Mouse (Mus musculus): ENCODE measurements around the gene Crip2. TPM values are rescaled to one million over a fixed set of nuclear protein-coding genes. Genes with fewer than 3 reads are reported as not detected.
A peak's percentile ranks its signal among the peaks of the same experiment; 100 is the strongest.

Gene Crip2
- polyA plus RNA-seq, 1 experiment: 1,334 TPM

DNA sequence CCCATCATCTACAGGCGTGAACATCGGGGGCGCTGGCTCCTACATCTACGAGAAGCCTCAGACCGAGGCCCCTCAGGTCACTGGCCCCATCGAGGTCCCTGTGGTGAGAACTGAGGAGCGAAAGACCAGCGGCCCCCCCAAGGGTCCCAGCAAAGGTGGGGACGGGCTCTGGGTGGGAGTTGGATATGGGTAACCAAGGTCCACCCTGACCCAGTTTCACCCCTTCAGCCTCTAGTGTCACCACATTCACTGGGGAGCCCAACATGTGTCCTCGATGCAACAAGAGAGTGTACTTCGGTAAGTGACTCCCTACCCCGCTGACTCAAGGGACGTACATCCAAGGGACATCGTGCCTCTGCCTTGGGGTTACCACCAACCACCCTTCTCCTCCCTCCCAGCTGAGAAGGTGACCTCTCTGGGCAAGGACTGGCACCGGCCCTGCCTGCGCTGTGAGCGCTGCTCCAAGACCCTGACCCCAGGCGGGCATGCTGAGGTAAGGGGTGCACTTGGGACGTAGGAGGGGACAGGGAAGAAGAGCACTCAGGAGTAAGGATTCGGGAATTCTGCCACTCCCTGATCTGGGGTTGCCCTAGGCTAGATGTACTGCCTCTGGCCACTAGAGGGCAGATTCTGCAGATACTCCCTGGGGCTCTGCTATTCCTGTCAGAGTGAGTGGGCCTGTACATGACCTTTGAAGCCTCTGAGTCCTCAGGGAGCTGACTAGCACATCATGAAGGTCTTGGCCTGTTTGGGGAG is 4.1 kb downstream of the Crip2 start:
- peaks cover 50% of the 10 kb centered on the region for H3K4me1 ChIP-seq (ENCODE audit: control insufficient read depth, insufficient read depth, low read length)

DNA sequence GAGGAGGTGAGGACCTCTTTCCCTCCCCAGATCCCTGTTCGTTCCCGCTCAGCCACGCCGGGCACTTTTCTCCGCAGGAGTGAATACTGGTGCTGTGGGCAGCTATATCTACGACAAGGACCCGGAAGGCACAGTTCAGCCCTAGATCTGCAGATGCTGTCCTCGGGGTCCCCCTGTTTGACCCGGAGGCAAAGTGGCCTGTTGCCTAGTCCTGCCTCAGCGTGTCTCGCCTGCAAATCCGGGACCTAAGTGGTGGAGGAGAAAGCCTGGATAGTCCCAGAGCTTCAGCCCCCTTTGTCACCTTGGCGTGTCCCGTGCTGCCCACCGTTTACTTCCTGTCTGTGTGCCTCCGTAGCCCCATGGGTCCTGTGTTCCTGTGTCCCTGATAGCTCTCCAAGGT is 4.8 kb downstream of the Crip2 start:
- Histone ChIP-seq H3K4me3 (replicated peaks; ENCODE audit: extremely low read depth, low read depth, low read length) (no peak overlapping the region), H3K4me1 (ENCODE audit: control insufficient read depth, insufficient read depth, low read length) (peaks cover 52% of the 10 kb centered on the region)
- 77% methylated on average over 16 of the region's 16 CpGs for WGBS
- TF ChIP-seq CTCF (IDR thresholded peaks at IDR 0.05; ENCODE audit: insufficient read depth, low read length) (no peak), POLR2A (IDR thresholded peaks at IDR 0.05; ENCODE audit: borderline replicate concordance, extremely low read depth, low read depth, low read length) (0 out of 2 replicates have a peak, but pooled peaks have one; percentile 6)
- DNase-seq: no peak

More for the DNA sequence above, 4.1 kb downstream of the Crip2 start:
- no peak overlapping the region for H3K4me3 ChIP-seq (replicated peaks; ENCODE audit: extremely low read depth, low read depth, low read length)
- peak; percentile 83 for TF ChIP-seq CTCF (IDR thresholded peaks at IDR 0.05; ENCODE audit: insufficient read depth, low read length)
- no peak; the same call in 1 of the 2 replicates for TF ChIP-seq POLR2A (IDR thresholded peaks at IDR 0.05; ENCODE audit: borderline replicate concordance, extremely low read depth, low read depth, low read length)
- WGBS: 63% methylated on average over 20 of the region's 20 CpGs
- DNase-seq: peak; percentile 59

- WGBS: 62% methylated on average over 5 of the region's 5 CpGs
Measured at GRCm38 (mm10) chr12:113145591-113145990, 5.6 kb downstream of the Crip2 start.

GRCm38 (mm10) chr12:113146112-113147057 is 6.3 kb downstream of the Crip2 start, which contains the start of gene Crip1:
Crip1 (plus strand) TSS chr12:113146316.
- 6% methylated on average over 45 of the region's 45 CpGs for WGBS
- peak; percentile 91 for DNase-seq
- H3K4me3 ChIP-seq (replicated peaks; ENCODE audit: extremely low read depth, low read depth, low read length): peak within 1 kb of the TSS; percentile 49
- TF ChIP-seq CTCF (IDR thresholded peaks at IDR 0.05; ENCODE audit: insufficient read depth, low read length): peak; percentile 79
- peak; percentile 41; the same call in 1 of the 2 replicates for TF ChIP-seq POLR2A (IDR thresholded peaks at IDR 0.05; ENCODE audit: borderline replicate concordance, extremely low read depth, low read depth, low read length)
- H3K4me1 ChIP-seq (ENCODE audit: control insufficient read depth, insufficient read depth, low read length): peaks cover 59% of the 10 kb centered on the region

More at GRCm38 (mm10) chr12:113145591-113145990, 5.6 kb downstream of the Crip2 start:
- Histone ChIP-seq H3K4me1 (ENCODE audit: control insufficient read depth, insufficient read depth, low read length) (peaks cover 54% of the 10 kb centered on the region), H3K4me3 (replicated peaks; ENCODE audit: extremely low read depth, low read depth, low read length) (no peak overlapping the region)
- TF ChIP-seq POLR2A (IDR thresholded peaks at IDR 0.05; ENCODE audit: borderline replicate concordance, extremely low read depth, low read depth, low read length): no peak
- 0 out of 2 replicates have a peak, but pooled peaks have one; percentile 0 for TF ChIP-seq CTCF (IDR thresholded peaks at IDR 0.05; ENCODE audit: insufficient read depth, low read length)
- DNase-seq: no peak

- 46% methylated on average over 8 of the region's 8 CpGs for WGBS
- no peak for DNase-seq
- H3K4me1 ChIP-seq (ENCODE audit: control insufficient read depth, insufficient read depth, low read length): peaks cover 60% of the 10 kb centered on the region
- TF ChIP-seq POLR2A (IDR thresholded peaks at IDR 0.05; ENCODE audit: borderline replicate concordance, extremely low read depth, low read depth, low read length) (no peak), CTCF (IDR thresholded peaks at IDR 0.05; ENCODE audit: insufficient read depth, low read length) (no peak)
- no peak overlapping the region for H3K4me3 ChIP-seq (replicated peaks; ENCODE audit: extremely low read depth, low read depth, low read length)
Measured at GRCm38 (mm10) chr12:113147481-113147880, 7.4 kb downstream of the Crip2 start.

DNA sequence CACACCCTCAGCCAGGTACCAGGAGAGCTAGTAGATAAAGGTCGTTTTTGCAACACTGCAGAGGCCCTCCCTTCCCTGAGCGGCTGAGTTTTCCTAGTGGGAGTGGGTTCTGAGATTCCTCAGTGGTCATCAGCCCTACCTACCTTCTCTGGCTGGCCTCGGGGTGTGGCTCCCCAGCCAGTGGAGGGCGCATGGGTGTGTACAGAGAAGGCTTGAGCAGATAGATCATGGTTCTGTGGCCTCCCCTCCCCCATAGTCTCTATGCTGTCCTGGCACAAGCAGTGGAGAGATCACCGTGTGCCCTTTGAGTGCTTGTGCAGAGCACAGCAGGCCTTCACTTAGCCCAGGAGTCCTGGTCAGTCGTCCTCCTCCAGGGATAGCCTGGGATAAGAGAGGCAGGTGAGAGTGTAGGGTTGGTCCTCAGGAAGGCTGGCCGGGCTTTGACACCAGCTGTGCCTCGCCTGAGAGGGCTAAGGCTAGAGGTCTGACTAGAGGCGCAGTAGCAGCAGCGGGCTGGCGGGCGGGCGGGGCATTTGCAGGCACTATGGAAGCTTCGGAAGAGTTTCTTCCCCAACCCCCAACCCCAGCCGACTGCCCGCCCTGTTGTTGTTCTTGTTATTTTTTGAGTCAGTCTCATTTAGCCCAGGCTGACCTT is 8.5 kb downstream of the Crip2 start:
- Histone ChIP-seq H3K4me1 (ENCODE audit: control insufficient read depth, insufficient read depth, low read length) (peaks cover 56% of the 10 kb centered on the region), H3K4me3 (replicated peaks; ENCODE audit: extremely low read depth, low read depth, low read length) (no peak overlapping the region)
- DNase-seq: peak; percentile 48
- TF ChIP-seq POLR2A (IDR thresholded peaks at IDR 0.05; ENCODE audit: borderline replicate concordance, extremely low read depth, low read depth, low read length) (no peak), CTCF (IDR thresholded peaks at IDR 0.05; ENCODE audit: insufficient read depth, low read length) (peak; percentile 41)
- WGBS: 42% methylated on average over 16 of the region's 16 CpGs

GRCm38 (mm10) chr12:113149341-113149740 is 9.3 kb downstream of the Crip2 start:
- 28% methylated on average over 4 of the region's 4 CpGs for WGBS
- Histone ChIP-seq H3K4me1 (ENCODE audit: control insufficient read depth, insufficient read depth, low read length) (peaks cover 48% of the 10 kb centered on the region), H3K4me3 (replicated peaks; ENCODE audit: extremely low read depth, low read depth, low read length) (no peak overlapping the region)
- no peak for DNase-seq
- TF ChIP-seq CTCF (IDR thresholded peaks at IDR 0.05; ENCODE audit: insufficient read depth, low read length): no peak
- no peak for TF ChIP-seq POLR2A (IDR thresholded peaks at IDR 0.05; ENCODE audit: borderline replicate concordance, extremely low read depth, low read depth, low read length)

- TF ChIP-seq CTCF (IDR thresholded peaks at IDR 0.05; ENCODE audit: insufficient read depth, low read length) (no peak), POLR2A (IDR thresholded peaks at IDR 0.05; ENCODE audit: borderline replicate concordance, extremely low read depth, low read depth, low read length) (no peak)
- Histone ChIP-seq H3K4me3 (replicated peaks; ENCODE audit: extremely low read depth, low read depth, low read length) (no peak overlapping the region), H3K4me1 (ENCODE audit: control insufficient read depth, insufficient read depth, low read length) (peaks cover 49% of the 10 kb centered on the region)
- WGBS: 75% methylated on average over 3 of the region's 3 CpGs
- DNase-seq: no peak
Measured at GRCm38 (mm10) chr12:113149896-113150295, 9.9 kb downstream of the Crip2 start.

GRCm38 (mm10) chr12:113150591-113150990 is 10.6 kb downstream of the Crip2 start:
- TF ChIP-seq POLR2A (IDR thresholded peaks at IDR 0.05; ENCODE audit: borderline replicate concordance, extremely low read depth, low read depth, low read length): no peak
- no peak for TF ChIP-seq CTCF (IDR thresholded peaks at IDR 0.05; ENCODE audit: insufficient read depth, low read length)
- DNase-seq: no peak
- Histone ChIP-seq H3K4me3 (replicated peaks; ENCODE audit: extremely low read depth, low read depth, low read length) (no peak overlapping the region), H3K4me1 (ENCODE audit: control insufficient read depth, insufficient read depth, low read length) (peaks cover 48% of the 10 kb centered on the region)
- WGBS: 86% methylated on average over 4 of the region's 4 CpGs
